Mouse (Mus musculus): ENCODE data around the gene Cacna1c. TPM values are rescaled to one million over a fixed set of nuclear protein-coding genes. Genes with fewer than 3 reads are reported as not detected.

The Cacna1c gene
- polyA plus RNA-seq (2015; fragmentation: Nextera tagmentation; extraction: Ambion mirVana): 4.7 and 6.0 TPM in 2 replicates

GRCm38 (mm10) chr6:119196382-119197305, at the start of gene Cacna1c:
Cacna1c (minus strand) TSS chr6:119196418.
- no peak within 1 kb of the TSS for H3K27ac ChIP-seq (ENCODE audit: low read depth, low read length)
- WGBS: 72% methylated on average over 17 of the region's 17 CpGs
- H3K9ac ChIP-seq (ENCODE audit: low read depth, low read length): no peak within 1 kb of the TSS
- H3K27me3 ChIP-seq (replicated peaks; ENCODE audit: control insufficient read depth, insufficient read depth, low read length): no peaks in the 10 kb centered on the region
- H3K4me2 ChIP-seq (ENCODE audit: low read length): no peak within 1 kb of the TSS
- no peak for ATAC-seq
- no peak within 1 kb of the TSS for H3K4me3 ChIP-seq (ENCODE audit: low read length)
- H3K9me3 ChIP-seq (ENCODE audit: control insufficient read depth, low read length): no peaks in the 10 kb centered on the region
- H3K36me3 ChIP-seq (ENCODE audit: control insufficient read depth, insufficient read depth, low read length): peaks cover 14% of the 10 kb centered on the region; the same call in 1 of the 2 replicates
- H3K4me1 ChIP-seq (ENCODE audit: control insufficient read depth, insufficient read depth, low read depth, low read length): peaks cover 4% of the 10 kb centered on the region; the same call in 1 of the 2 replicates

GRCm38 (mm10) chr6:119240871-119241705, 44.9 kb upstream of the Cacna1c start:
- Histone ChIP-seq H3K27ac (ENCODE audit: low read depth, low read length) (no peak overlapping the region), H3K4me3 (ENCODE audit: low read length) (no peak overlapping the region), H3K4me1 (ENCODE audit: control insufficient read depth, insufficient read depth, low read depth, low read length) (peaks cover 13% of the 10 kb centered on the region), H3K36me3 (ENCODE audit: control insufficient read depth, insufficient read depth, low read length) (no peaks in the 10 kb centered on the region), H3K9me3 (ENCODE audit: control insufficient read depth, low read length) (no peaks in the 10 kb centered on the region), H3K4me2 (ENCODE audit: low read length) (no peak overlapping the region), H3K27me3 (replicated peaks; ENCODE audit: control insufficient read depth, insufficient read depth, low read length) (no peaks in the 10 kb centered on the region), H3K9ac (ENCODE audit: low read depth, low read length) (no peak overlapping the region)
- no peak for ATAC-seq
- 62% methylated on average over 21 of the region's 21 CpGs for WGBS

- Histone ChIP-seq H3K27ac (ENCODE audit: low read depth, low read length) (no peak overlapping the region), H3K4me2 (ENCODE audit: low read length) (no peak overlapping the region), H3K27me3 (replicated peaks; ENCODE audit: control insufficient read depth, insufficient read depth, low read length) (no peaks in the 10 kb centered on the region), H3K4me3 (ENCODE audit: low read length) (no peak overlapping the region), H3K9me3 (ENCODE audit: control insufficient read depth, low read length) (no peaks in the 10 kb centered on the region), H3K4me1 (ENCODE audit: control insufficient read depth, insufficient read depth, low read depth, low read length) (peaks cover 13% of the 10 kb centered on the region), H3K36me3 (ENCODE audit: control insufficient read depth, insufficient read depth, low read length) (no peaks in the 10 kb centered on the region), H3K9ac (ENCODE audit: low read depth, low read length) (no peak overlapping the region)
- no peak for ATAC-seq
- WGBS: 76% methylated on average over 7 of the region's 7 CpGs
Observed at GRCm38 (mm10) chr6:119240256-119240655, 44.0 kb upstream of the Cacna1c start.

GRCm38 (mm10) chr6:119239341-119240005, 43.3 kb upstream of the Cacna1c start:
- H3K4me1 ChIP-seq (ENCODE audit: control insufficient read depth, insufficient read depth, low read depth, low read length): peaks cover 13% of the 10 kb centered on the region
- H3K9me3 ChIP-seq (ENCODE audit: control insufficient read depth, low read length): no peaks in the 10 kb centered on the region
- no peak overlapping the region for H3K9ac ChIP-seq (ENCODE audit: low read depth, low read length)
- H3K4me3 ChIP-seq (ENCODE audit: low read length): no peak overlapping the region
- 74% methylated on average over 5 of the region's 5 CpGs for WGBS
- H3K4me2 ChIP-seq (ENCODE audit: low read length): no peak overlapping the region
- H3K27me3 ChIP-seq (replicated peaks; ENCODE audit: control insufficient read depth, insufficient read depth, low read length): no peaks in the 10 kb centered on the region
- no peak for ATAC-seq
- no peaks in the 10 kb centered on the region for H3K36me3 ChIP-seq (ENCODE audit: control insufficient read depth, insufficient read depth, low read length)
- H3K27ac ChIP-seq (ENCODE audit: low read depth, low read length): no peak overlapping the region

GRCm38 (mm10) chr6:119237427-119237989, 41.3 kb upstream of the Cacna1c start:
- ATAC-seq: peak; percentile 97
- no peak overlapping the region for H3K4me3 ChIP-seq (ENCODE audit: low read length)
- H3K27ac ChIP-seq (ENCODE audit: low read depth, low read length): peak overlapping the region; percentile 77
- WGBS: 28% methylated on average over 8 of the region's 8 CpGs
- no peaks in the 10 kb centered on the region for H3K36me3 ChIP-seq (ENCODE audit: control insufficient read depth, insufficient read depth, low read length)
- no peaks in the 10 kb centered on the region for H3K27me3 ChIP-seq (replicated peaks; ENCODE audit: control insufficient read depth, insufficient read depth, low read length)
- H3K4me2 ChIP-seq (ENCODE audit: low read length): no peak overlapping the region
- H3K9me3 ChIP-seq (ENCODE audit: control insufficient read depth, low read length): no peaks in the 10 kb centered on the region
- H3K9ac ChIP-seq (ENCODE audit: low read depth, low read length): no peak overlapping the region
- peaks cover 13% of the 10 kb centered on the region for H3K4me1 ChIP-seq (ENCODE audit: control insufficient read depth, insufficient read depth, low read depth, low read length)

GRCm38 (mm10) chr6:119236241-119236640, 40.0 kb upstream of the Cacna1c start, which contains the start of gene Cacna2d4:
Cacna2d4 (plus strand) TSS chr6:119236526.
- no peak within 1 kb of the TSS for H3K4me3 ChIP-seq (ENCODE audit: low read length)
- no peaks in the 10 kb centered on the region for H3K9me3 ChIP-seq (ENCODE audit: control insufficient read depth, low read length)
- peaks cover 13% of the 10 kb centered on the region for H3K4me1 ChIP-seq (ENCODE audit: control insufficient read depth, insufficient read depth, low read depth, low read length)
- H3K27ac ChIP-seq (ENCODE audit: low read depth, low read length): peak within 1 kb of the TSS; percentile 77
- H3K9ac ChIP-seq (ENCODE audit: low read depth, low read length): peak within 1 kb of the TSS; percentile 28; the same call in 1 of the 2 replicates
- H3K27me3 ChIP-seq (replicated peaks; ENCODE audit: control insufficient read depth, insufficient read depth, low read length): no peaks in the 10 kb centered on the region
- 33% methylated on average over 1 of the region's 1 CpGs for WGBS
- no peaks in the 10 kb centered on the region for H3K36me3 ChIP-seq (ENCODE audit: control insufficient read depth, insufficient read depth, low read length)
- ATAC-seq: no peak
- H3K4me2 ChIP-seq (ENCODE audit: low read length): no peak within 1 kb of the TSS

GRCm38 (mm10) chr6:119235441-119235840, 39.2 kb upstream of the Cacna1c start:
- Histone ChIP-seq H3K27me3 (replicated peaks; ENCODE audit: control insufficient read depth, insufficient read depth, low read length) (no peaks in the 10 kb centered on the region), H3K9ac (ENCODE audit: low read depth, low read length) (no peak overlapping the region), H3K4me2 (ENCODE audit: low read length) (no peak overlapping the region), H3K4me3 (ENCODE audit: low read length) (no peak overlapping the region), H3K4me1 (ENCODE audit: control insufficient read depth, insufficient read depth, low read depth, low read length) (peaks cover 10% of the 10 kb centered on the region), H3K9me3 (ENCODE audit: control insufficient read depth, low read length) (no peaks in the 10 kb centered on the region), H3K27ac (ENCODE audit: low read depth, low read length) (no peak overlapping the region), H3K36me3 (ENCODE audit: control insufficient read depth, insufficient read depth, low read length) (no peaks in the 10 kb centered on the region)
- 83% methylated on average over 5 of the region's 5 CpGs for WGBS
- no peak for ATAC-seq

GRCm38 (mm10) chr6:119233066-119233465, 36.8 kb upstream of the Cacna1c start:
- ATAC-seq: no peak

More at GRCm38 (mm10) chr6:119233066-119233465, 36.8 kb upstream of the Cacna1c start:
- Histone ChIP-seq H3K9ac (ENCODE audit: low read depth, low read length) (no peak overlapping the region), H3K36me3 (ENCODE audit: control insufficient read depth, insufficient read depth, low read length) (no peaks in the 10 kb centered on the region), H3K4me1 (ENCODE audit: control insufficient read depth, insufficient read depth, low read depth, low read length) (peaks cover 9% of the 10 kb centered on the region), H3K9me3 (ENCODE audit: control insufficient read depth, low read length) (no peaks in the 10 kb centered on the region), H3K4me2 (ENCODE audit: low read length) (no peak overlapping the region), H3K27me3 (replicated peaks; ENCODE audit: control insufficient read depth, insufficient read depth, low read length) (no peaks in the 10 kb centered on the region), H3K4me3 (ENCODE audit: low read length) (no peak overlapping the region), H3K27ac (ENCODE audit: low read depth, low read length) (no peak overlapping the region)
- 61% methylated on average over 3 of the region's 3 CpGs for WGBS

Data from hindbrain, embryonic 16.5 days (tissue).